In the genomic region with DNA sequence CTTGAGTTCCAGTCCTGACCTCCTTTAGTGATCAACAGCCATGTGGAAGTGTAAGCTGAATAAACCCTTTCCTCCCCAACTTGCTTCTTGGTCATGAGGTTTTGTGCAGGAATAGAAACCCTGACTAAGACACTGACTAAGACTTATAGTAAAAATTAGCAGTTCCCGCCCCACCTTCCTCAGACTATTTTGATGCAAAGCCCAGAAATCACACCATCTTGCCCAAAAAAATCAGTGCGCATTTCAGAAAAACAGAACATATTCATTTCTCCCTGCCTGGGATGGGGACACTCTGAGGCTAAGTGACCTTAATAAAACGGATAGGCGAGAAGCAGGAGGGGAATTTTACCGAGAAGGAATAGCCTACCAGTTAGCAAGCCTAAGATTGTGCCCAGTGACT, we compare ENCODE assay signal across 26 mouse cellular contexts.
"Had no signal": no experiment of that assay in that cellular context is flagged by ENCODE, and none has a peak within 500 bp of the region (broad histone marks: within the 10 kb centered on the region; RNA-seq: fewer than 3 reads in every experiment).

No protein-coding gene starts in this region.

- H3K4me1 ChIP-seq: heart, embryonic 12.5 days; hindbrain, embryonic 10.5 days; hindbrain, embryonic 13.5 days; hindbrain, embryonic 15.5 days; limb, embryonic 15.5 days; liver, embryonic 12.5 days had no signal

- H3K4me2 ChIP-seq: heart, embryonic 12.5 days; hindbrain, embryonic 13.5 days; hindbrain, embryonic 15.5 days; kidney, embryonic 15.5 days; limb, embryonic 13.5 days; limb, embryonic 15.5 days; liver, embryonic 12.5 days had no signal

- ATAC-seq: hindbrain, postnatal 0 days; intestine, embryonic 16.5 days; liver, embryonic 12.5 days had no signal

- H3K9ac ChIP-seq: heart, embryonic 12.5 days; hindbrain, embryonic 13.5 days; hindbrain, embryonic 15.5 days; kidney, embryonic 15.5 days; limb, embryonic 13.5 days; limb, embryonic 15.5 days; liver, embryonic 12.5 days had no signal

- H3K27ac ChIP-seq: gastrocnemius, adult 2 months; heart, embryonic 10.5 days; hindbrain, embryonic 10.5 days; hindbrain, embryonic 13.5 days; hindbrain, embryonic 15.5 days; hindbrain, postnatal 0 days; kidney, embryonic 15.5 days; kidney, postnatal 0 days; limb, embryonic 13.5 days; limb, embryonic 15.5 days; liver, embryonic 12.5 days had no signal

- DNase-seq: gastrocnemius, adult 2 months; gastrocnemius, postnatal 10 days; gastrocnemius, postnatal 25 days; heart, adult 18-20 months; heart, postnatal 10 days; heart, postnatal 4 days; kidney, adult 11 months; kidney, adult 2 months; kidney, adult 9 months; kidney, postnatal 14 days; kidney, postnatal 36 days; layer of hippocampus, adult 9-11 months; layer of hippocampus, postnatal 36 days; left cerebral cortex, postnatal 4 days had no signal

- H3K4me3 ChIP-seq: gastrocnemius, adult 2 months; heart, embryonic 10.5 days; heart, embryonic 12.5 days; hindbrain, embryonic 10.5 days; hindbrain, embryonic 13.5 days; hindbrain, embryonic 15.5 days; kidney, embryonic 15.5 days; limb, embryonic 13.5 days; limb, embryonic 15.5 days; liver, embryonic 12.5 days had no signal

- H3K36me3 ChIP-seq: heart, embryonic 10.5 days; heart, embryonic 12.5 days; hindbrain, embryonic 10.5 days; hindbrain, embryonic 13.5 days; hindbrain, embryonic 15.5 days; kidney, embryonic 15.5 days; limb, embryonic 13.5 days; limb, embryonic 15.5 days; liver, embryonic 12.5 days had no signal

- H3K27me3 ChIP-seq: heart, embryonic 12.5 days; hindbrain, embryonic 13.5 days; hindbrain, embryonic 15.5 days; kidney, embryonic 15.5 days; limb, embryonic 13.5 days; limb, embryonic 15.5 days; liver, embryonic 12.5 days had no signal

- H3K9me3 ChIP-seq: heart, embryonic 10.5 days; hindbrain, embryonic 10.5 days; hindbrain, embryonic 13.5 days; hindbrain, embryonic 15.5 days; kidney, embryonic 15.5 days; limb, embryonic 15.5 days; liver, embryonic 12.5 days had no signal
